Mouse (Mus musculus) kidney, adult 2 months (tissue): Measurements from ENCODE around the gene Tcf7.

Experiments
- CTCF ChIP-seq: fragments of 200-500 bp; conservative IDR thresholded peaks from 2 replicates; pipeline ENCODE4 v1.5.1; 2011; ENCODE audit warnings: low read depth, mild to moderate bottlenecking, control low read depth, low read length, moderate library complexity, mixed read lengths; ENCODE audit not compliant: insufficient read depth, insufficient read length
- POLR2A ChIP-seq: fragments of 200-500 bp; IDR thresholded peaks from one replicate; pipeline ENCODE4 v1.6.1; 2011; ENCODE audit warnings: low read depth, low read length, control low read depth

DNA sequence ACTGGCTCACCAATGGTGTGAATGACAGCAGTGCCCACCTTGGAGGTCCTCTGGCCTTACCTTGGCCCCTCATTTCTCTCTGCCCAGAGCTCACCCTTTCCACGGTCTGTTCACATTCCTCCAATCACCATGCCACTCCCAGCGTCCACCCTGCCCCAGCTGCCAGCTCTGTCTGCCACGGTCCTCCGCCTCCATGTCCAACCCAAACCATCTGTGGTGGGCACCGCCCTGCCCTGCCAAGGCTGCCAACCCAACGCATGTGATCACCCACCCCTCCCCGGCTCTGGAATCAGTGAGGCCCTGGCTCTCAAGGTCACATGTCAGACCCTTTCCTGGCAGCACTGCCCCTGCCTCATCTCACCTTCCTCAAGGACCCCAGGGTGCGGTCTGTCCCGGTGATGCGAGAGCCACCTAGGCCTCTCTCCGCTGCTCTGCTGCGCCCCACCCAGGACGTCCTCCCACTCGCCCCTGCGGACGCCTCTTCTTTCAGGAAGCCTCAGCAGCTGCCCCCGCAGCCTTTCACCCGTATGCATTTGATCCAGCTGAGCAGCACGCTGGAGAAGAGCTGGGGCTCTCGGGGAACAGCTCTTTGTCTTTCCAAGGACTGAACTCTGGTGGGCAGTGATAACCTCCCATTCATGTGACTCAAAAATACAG is 8.2 kb downstream of the Tcf7 start:
- no peak for TF ChIP-seq CTCF
- no peak for TF ChIP-seq POLR2A
